8 mouse cellular contexts compared by ENCODE assay signal in genomic region chr8:120265471-120265870, GRCm38 (mm10). TPM values are rescaled to one million over a fixed set of nuclear protein-coding genes. Genes with fewer than 3 reads are reported as not detected.
DNase-seq lines count a peak whose midpoint lies in the region; ATAC-seq lines count a peak whose summit lies in the region.

No protein-coding gene starts in this region.

- WGBS in forebrain, embryonic 16.5 days, result 8% methylated on average over 4 of the region's 4 CpGs
- 0% methylated on average over 4 of the region's 4 CpGs for WGBS in limb, embryonic 10.5 days
- 2% methylated on average over 4 of the region's 4 CpGs for WGBS in midbrain, embryonic 10.5 days

- H3K36me3 ChIP-seq in forebrain, embryonic 16.5 days (ENCODE audit: control insufficient read depth, insufficient read depth), result no peaks in the 10 kb centered on the region
- no peaks in the 10 kb centered on the region for H3K36me3 ChIP-seq in limb, embryonic 10.5 days
- no peaks in the 10 kb centered on the region for H3K36me3 ChIP-seq in midbrain, embryonic 10.5 days

- peaks cover 66% of the 10 kb centered on the region for H3K4me1 ChIP-seq in forebrain, embryonic 16.5 days (replicated peaks; ENCODE audit: control insufficient read depth, insufficient read depth, low read length)
- peaks cover 100% of the 10 kb centered on the region for H3K4me1 ChIP-seq in limb, embryonic 10.5 days
- H3K4me1 ChIP-seq in midbrain, embryonic 10.5 days, result peaks cover 98% of the 10 kb centered on the region

- H3K27ac ChIP-seq in forebrain, embryonic 16.5 days (ENCODE audit: low read length), result peak overlapping the region; percentile 97
- H3K27ac ChIP-seq in limb, embryonic 10.5 days, result peak overlapping the region; percentile 95
- H3K27ac ChIP-seq in midbrain, embryonic 10.5 days (replicated peaks), result peak overlapping the region; percentile 93

- H3K4me2 ChIP-seq in forebrain, embryonic 16.5 days (ENCODE audit: low read length), result no peak overlapping the region

- H3K4me3 ChIP-seq in forebrain, embryonic 16.5 days (replicated peaks; ENCODE audit: low read length), result no peak overlapping the region
- peak overlapping the region; percentile 32 for H3K4me3 ChIP-seq in limb, embryonic 10.5 days
- peak overlapping the region; percentile 34 for H3K4me3 ChIP-seq in midbrain, embryonic 10.5 days

- peak; percentile 45 for DNase-seq in right cerebral cortex, postnatal 4 days
- no peak for DNase-seq in right cerebral cortex, postnatal 14 days
- DNase-seq in heart, postnatal 4 days, result peak; percentile 78
- DNase-seq in limb, embryonic 10.5 days (ENCODE audit: low spot score), result peak; percentile 83
- peak; percentile 89 for DNase-seq in midbrain, embryonic 10.5 days (ENCODE audit: low spot score)
- peak; percentile 56 for DNase-seq in testis, postnatal 14 days (ENCODE audit: low spot score)
- no peak for DNase-seq in natural killer cell, adult 2 months (ENCODE audit: low spot score in 2 of 2)

- no peaks in the 10 kb centered on the region for H3K27me3 ChIP-seq in forebrain, embryonic 16.5 days (replicated peaks; ENCODE audit: control insufficient read depth, insufficient read depth, low read length)
- H3K27me3 ChIP-seq in limb, embryonic 10.5 days (ENCODE audit: low read depth, poor library complexity, severe bottlenecking), result no peaks in the 10 kb centered on the region
- peaks cover 28% of the 10 kb centered on the region for H3K27me3 ChIP-seq in midbrain, embryonic 10.5 days (ENCODE audit: low read depth, poor library complexity, severe bottlenecking)

- no peaks in the 10 kb centered on the region for H3K9me3 ChIP-seq in forebrain, embryonic 16.5 days (ENCODE audit: control insufficient read depth, low read length)
- H3K9me3 ChIP-seq in limb, embryonic 10.5 days (replicated peaks), result no peaks in the 10 kb centered on the region
- H3K9me3 ChIP-seq in midbrain, embryonic 10.5 days (replicated peaks), result no peaks in the 10 kb centered on the region

- ATAC-seq in forebrain, embryonic 16.5 days, result peak; percentile 41

- peak overlapping the region; percentile 47 for H3K9ac ChIP-seq in forebrain, embryonic 16.5 days (replicated peaks; ENCODE audit: low read depth, low read length)

RNA-seq across cellular contexts. Expression of gene Gse1, which starts 37.2 kb away (rescaled TPM):
- 26.9 and 34.9 TPM in 2 replicates for polyA plus RNA-seq in forebrain, embryonic 16.5 days (2015; fragmentation: Nextera tagmentation; extraction: Ambion mirVana)
- 10 to 100 TPM; 33.5 to 37.4 TPM for total RNA-seq in heart, postnatal 4 days (2021)
- polyA plus RNA-seq in limb, embryonic 10.5 days (2016; fragmentation: Nextera tagmentation; extraction: Ambion mirVana), result 6.7 and 8.1 TPM in 2 replicates
- polyA plus RNA-seq in midbrain, embryonic 10.5 days (2016; fragmentation: Nextera tagmentation; extraction: Ambion mirVana), result 12.7 and 15.6 TPM in 2 replicates

Comparison
In these comparisons a context has a peak if more than half of its experiments do, and no peak if none do; other contexts are left out.
1. DNase-seq: peak in right cerebral cortex, postnatal 4 days (single experiment), heart, postnatal 4 days (single experiment), limb, embryonic 10.5 days (single experiment), midbrain, embryonic 10.5 days (single experiment) and testis, postnatal 14 days (single experiment); none in right cerebral cortex, postnatal 14 days (single experiment) and natural killer cell, adult 2 months (0 of 2).
2. Peak in every context shown above with its lines, with median percentiles within 50 percentile points of each other: H3K27ac ChIP-seq.